In genomic region chr5:105779331-105779730, GRCm38 (mm10) we compare ENCODE assay signal across 12 mouse cellular contexts.
DNase-seq lines count a peak whose midpoint lies in the region; ATAC-seq and TF ChIP-seq lines count a peak whose summit lies in the region.
"Had no signal": no experiment of that assay in that cellular context is flagged by ENCODE, and none has a peak within 500 bp of the region (broad histone marks: within the 10 kb centered on the region; RNA-seq: fewer than 3 reads in every experiment).

No protein-coding gene starts in this region.

- peaks cover 9% of the 10 kb centered on the region; the same call in 1 of the 2 replicates for H3K4me1 ChIP-seq in heart, embryonic 12.5 days (replicated peaks)
- H3K4me1 ChIP-seq in stomach, postnatal 0 days (replicated peaks; ENCODE audit: control insufficient read depth, insufficient read depth): no peaks in the 10 kb centered on the region
- H3K4me1 ChIP-seq in kidney, adult 2 months (ENCODE audit: control insufficient read depth, insufficient read depth, low read length): peaks cover 20% of the 10 kb centered on the region
- peaks cover 2% of the 10 kb centered on the region for H3K4me1 ChIP-seq in hindbrain, embryonic 16.5 days (ENCODE audit: control insufficient read depth, insufficient read depth, low read depth, low read length)

- no peak overlapping the region for H3K4me2 ChIP-seq in heart, embryonic 12.5 days
- H3K4me2 ChIP-seq in stomach, postnatal 0 days (replicated peaks; ENCODE audit: low read depth): no peak overlapping the region
- no peak overlapping the region for H3K4me2 ChIP-seq in hindbrain, embryonic 16.5 days (ENCODE audit: low read length)
- H3K4me2 ChIP-seq: embryonic facial prominence, embryonic 15.5 days; heart, embryonic 13.5 days had no signal

- no peak for TF ChIP-seq CTCF in stomach, postnatal 0 days (IDR thresholded peaks at IDR 0.05; ENCODE audit: low read depth)
- TF ChIP-seq CTCF in kidney, adult 2 months (conservative IDR thresholded peaks at IDR 0.05; ENCODE audit: insufficient read depth, insufficient read length, low read depth, low read length): no peak

- no peak for ATAC-seq in heart, embryonic 12.5 days (ENCODE audit: insufficient number of reproducible peaks, low FRiP score)
- peak; percentile 54; the same call in 1 of the 2 replicates for ATAC-seq in stomach, postnatal 0 days (ENCODE audit: low FRiP score, low TSS enrichment)
- ATAC-seq in hindbrain, embryonic 16.5 days: no peak

- no peak for TF ChIP-seq POLR2A in kidney, adult 2 months (IDR thresholded peaks at IDR 0.05; ENCODE audit: low read depth, low read length)

- peak; percentile 56 to 64 for DNase-seq in heart, adult 18-20 months
- DNase-seq in urinary bladder, postnatal 14 days (ENCODE audit: low spot score): peak; percentile 68
- no peak for DNase-seq in urinary bladder, adult 2 months (ENCODE audit: low spot score)
- DNase-seq in brain, adult 2 months (ENCODE audit: low read depth, low spot score): peak; percentile 75
- no peak for DNase-seq in stomach, postnatal 0 days (ENCODE audit: low spot score)
- no peak for DNase-seq in kidney, adult 2 months
- DNase-seq: cerebellum, adult 9-10 months; lung, postnatal 4 days had no signal

- H3K9me3 ChIP-seq in heart, embryonic 12.5 days (replicated peaks): no peaks in the 10 kb centered on the region
- no peaks in the 10 kb centered on the region for H3K9me3 ChIP-seq in stomach, postnatal 0 days (ENCODE audit: control insufficient read depth, low read length)
- no peaks in the 10 kb centered on the region for H3K9me3 ChIP-seq in hindbrain, embryonic 16.5 days (ENCODE audit: control insufficient read depth, low read length)
- H3K9me3 ChIP-seq: embryonic facial prominence, embryonic 15.5 days; heart, embryonic 13.5 days had no signal

- H3K27me3 ChIP-seq in heart, embryonic 12.5 days (replicated peaks): peaks cover 3% of the 10 kb centered on the region; the same call in 1 of the 2 replicates
- H3K27me3 ChIP-seq in stomach, postnatal 0 days (ENCODE audit: control insufficient read depth, insufficient read depth, low read length): no peaks in the 10 kb centered on the region
- H3K27me3 ChIP-seq in kidney, adult 2 months (replicated peaks; ENCODE audit: control insufficient read depth, insufficient read depth, low read length): no peaks in the 10 kb centered on the region
- H3K27me3 ChIP-seq in hindbrain, embryonic 16.5 days (replicated peaks; ENCODE audit: control insufficient read depth, insufficient read depth, low read length): no peaks in the 10 kb centered on the region
- H3K27me3 ChIP-seq: embryonic facial prominence, embryonic 15.5 days had no signal

- TF ChIP-seq EP300 in stomach, postnatal 0 days (optimal IDR thresholded peaks at IDR 0.05): no peak

- WGBS in heart, embryonic 12.5 days: 75% methylated on average over 5 of the region's 5 CpGs
- 48% methylated on average over 5 of the region's 5 CpGs for WGBS in stomach, postnatal 0 days
- 51% methylated on average over 5 of the region's 5 CpGs for WGBS in kidney, adult 2 months
- WGBS in hindbrain, embryonic 16.5 days: 92% methylated on average over 5 of the region's 5 CpGs

- no peak overlapping the region for H3K9ac ChIP-seq in heart, embryonic 12.5 days
- no peak overlapping the region for H3K9ac ChIP-seq in stomach, postnatal 0 days (ENCODE audit: low read length)
- no peak overlapping the region for H3K9ac ChIP-seq in hindbrain, embryonic 16.5 days (ENCODE audit: low read depth, low read length)
- H3K9ac ChIP-seq: embryonic facial prominence, embryonic 15.5 days; heart, embryonic 13.5 days had no signal

- no peak overlapping the region for H3K4me3 ChIP-seq in heart, embryonic 12.5 days
- no peak overlapping the region for H3K4me3 ChIP-seq in stomach, postnatal 0 days (ENCODE audit: low read depth, low read length)
- H3K4me3 ChIP-seq in kidney, adult 2 months (ENCODE audit: insufficient read depth, low read depth, low read length): no peak overlapping the region
- no peak overlapping the region for H3K4me3 ChIP-seq in hindbrain, embryonic 16.5 days (ENCODE audit: low read length)
- H3K4me3 ChIP-seq: embryonic facial prominence, embryonic 15.5 days; heart, embryonic 13.5 days had no signal

- no peak overlapping the region for H3K27ac ChIP-seq in heart, embryonic 12.5 days (ENCODE audit: poor library complexity, severe bottlenecking)
- H3K27ac ChIP-seq in stomach, postnatal 0 days (replicated peaks): 0 out of 2 replicates have a peak overlapping the region, but pooled peaks have one; percentile 2
- H3K27ac ChIP-seq in kidney, adult 2 months (ENCODE audit: insufficient read depth, low read depth, low read length): no peak overlapping the region
- H3K27ac ChIP-seq in hindbrain, embryonic 16.5 days (ENCODE audit: low read depth, low read length): no peak overlapping the region
- H3K27ac ChIP-seq: embryonic facial prominence, embryonic 15.5 days; heart, embryonic 13.5 days had no signal

- no peaks in the 10 kb centered on the region for H3K36me3 ChIP-seq in heart, embryonic 12.5 days
- H3K36me3 ChIP-seq in stomach, postnatal 0 days (ENCODE audit: control insufficient read depth, insufficient read depth, low read length): no peaks in the 10 kb centered on the region
- no peaks in the 10 kb centered on the region for H3K36me3 ChIP-seq in kidney, adult 2 months (ENCODE audit: control insufficient read depth, insufficient read depth, low read length)
- H3K36me3 ChIP-seq in hindbrain, embryonic 16.5 days (ENCODE audit: control insufficient read depth, insufficient read depth, low read length): no peaks in the 10 kb centered on the region
- H3K36me3 ChIP-seq: embryonic facial prominence, embryonic 15.5 days; heart, embryonic 13.5 days had no signal

Comparison
In these comparisons a context has a peak if more than half of its experiments do, and no peak if none do; other contexts are left out.
1. DNase-seq: peak in heart, adult 18-20 months (2 of 2), urinary bladder, postnatal 14 days (single experiment) and brain, adult 2 months (single experiment); none in urinary bladder, adult 2 months (single experiment), stomach, postnatal 0 days (single experiment) and kidney, adult 2 months (single experiment).